Mouse (Mus musculus) cerebellum, adult (tissue): ENCODE measurements around the gene Ctc1.
"Not testable (repeated sequence)": the region's sequence is repeated elsewhere in the genome, so short reads cannot be mapped to it uniquely, and the experiment has no call there.

Source experiments
- ATAC-seq: cut with Nextera tagmentation; 2 replicates; pipeline ENCODE4 v1.9.2; 2017; ENCODE audit warnings: mild to moderate bottlenecking, moderate library complexity, mixed read lengths; ENCODE audit not compliant: insufficient number of reproducible peaks, low FRiP score, low TSS enrichment

Ctc1 gene

DNA sequence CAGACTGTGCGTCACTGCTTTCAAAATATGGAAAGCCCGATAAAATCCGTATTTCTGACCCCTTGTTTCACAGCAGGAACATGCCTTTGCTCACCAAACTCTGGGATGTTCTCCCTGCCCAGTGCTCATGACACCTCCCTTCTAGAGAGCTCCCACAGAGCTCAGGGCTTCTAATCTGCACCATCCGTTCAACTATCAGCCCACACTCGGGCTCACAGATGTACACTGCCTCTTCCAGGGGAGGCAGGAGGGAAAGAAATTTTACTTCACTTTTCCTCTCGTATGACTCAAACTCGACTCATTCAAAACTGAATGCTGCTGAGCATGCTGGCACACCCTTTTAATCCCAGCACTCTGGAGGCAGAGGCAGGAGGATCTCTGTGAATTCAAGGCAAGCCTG, 10.5 kb upstream of the Ctc1 start:
- ATAC-seq, result no peak

DNA sequence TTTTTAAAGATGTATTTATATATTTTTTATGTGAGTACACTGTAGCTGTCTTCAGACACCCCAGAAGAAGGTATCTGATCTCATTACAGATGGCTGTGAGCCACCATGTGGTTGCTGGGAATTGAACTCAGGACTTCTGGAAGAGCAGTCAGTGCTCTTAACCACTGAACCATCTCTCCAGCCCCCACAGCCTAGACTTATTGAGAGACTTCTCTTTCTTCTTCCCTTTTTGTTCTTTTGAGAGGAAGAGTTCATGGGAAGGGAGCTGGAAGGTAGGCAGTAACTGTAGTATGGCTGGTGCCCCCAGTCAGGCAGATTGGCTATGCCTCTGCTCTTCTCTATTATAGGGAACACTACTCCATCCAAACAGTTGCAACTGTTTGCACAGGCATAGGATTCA, 9.1 kb upstream of the Ctc1 start:
- ATAC-seq, result not testable (repeated sequence)

DNA sequence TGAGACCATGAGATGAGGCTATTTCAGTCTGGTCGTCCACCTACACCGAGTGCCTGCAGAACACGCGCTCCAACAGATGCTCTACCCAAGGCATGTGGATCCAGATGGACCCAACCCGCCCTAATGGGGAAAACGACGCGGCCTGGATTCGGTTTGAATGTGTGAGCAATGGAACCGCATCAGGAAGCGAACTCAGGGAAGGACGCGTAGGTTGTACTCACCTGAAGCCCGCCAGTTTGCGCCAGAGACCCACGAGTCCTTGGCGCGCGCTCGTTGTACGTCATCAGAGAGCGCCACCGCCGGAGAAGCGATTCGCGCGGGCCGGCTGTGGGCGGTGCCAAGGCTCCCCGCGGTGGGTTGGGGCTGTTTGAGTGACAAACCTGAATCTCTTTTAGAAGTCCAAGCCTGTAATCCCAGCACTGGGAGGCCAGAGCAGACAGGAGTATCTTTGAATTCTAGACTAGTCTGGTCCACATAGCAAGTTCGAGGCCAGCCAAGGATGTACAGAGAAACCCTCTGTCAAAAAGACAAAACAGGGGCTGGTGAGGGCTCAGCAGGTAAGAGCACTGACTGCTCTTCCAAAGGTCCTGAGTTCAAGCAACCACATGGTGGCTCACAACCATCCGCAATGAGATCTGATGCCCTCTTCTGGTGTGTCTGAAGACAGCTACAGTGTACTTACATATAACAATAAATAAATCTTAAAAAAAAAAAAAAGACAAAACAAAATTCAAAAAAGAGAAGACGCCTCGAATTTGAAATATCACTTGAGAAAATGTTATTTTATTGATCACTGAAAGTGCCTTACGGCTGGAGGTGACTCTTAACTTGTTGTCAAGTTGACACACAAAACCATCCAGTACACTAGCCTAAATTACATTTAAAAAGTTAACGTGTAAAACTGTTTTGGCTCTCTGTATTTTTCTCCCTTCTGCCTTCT, 7.3 kb upstream of the Ctc1 start, which contains the start of gene Pfas:
Gene Pfas, minus strand, starts transcription at position 279 of the 940 bp plus-strand sequence.
- ATAC-seq, result 0 out of 2 replicates have a peak, but pooled peaks have one; percentile 52

DNA sequence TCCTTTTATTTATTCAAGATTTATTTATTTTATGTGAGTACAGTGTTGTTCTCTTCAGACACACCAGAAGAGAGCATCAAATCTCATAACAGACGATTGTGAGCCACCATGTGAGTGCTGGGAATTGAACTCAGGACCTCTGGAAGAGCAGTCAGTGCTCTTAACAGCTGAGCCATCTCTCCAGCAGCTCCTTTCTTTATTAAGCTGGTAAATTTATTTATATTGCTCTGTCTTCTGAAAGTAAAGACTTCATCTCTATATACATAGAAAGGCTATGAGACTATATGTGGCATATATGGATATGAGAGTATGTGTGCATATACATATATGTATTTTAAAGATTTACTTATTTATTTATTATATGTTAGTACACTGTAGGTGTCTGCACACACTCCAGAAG, 6.2 kb upstream of the Ctc1 start:
- no peak for ATAC-seq

DNA sequence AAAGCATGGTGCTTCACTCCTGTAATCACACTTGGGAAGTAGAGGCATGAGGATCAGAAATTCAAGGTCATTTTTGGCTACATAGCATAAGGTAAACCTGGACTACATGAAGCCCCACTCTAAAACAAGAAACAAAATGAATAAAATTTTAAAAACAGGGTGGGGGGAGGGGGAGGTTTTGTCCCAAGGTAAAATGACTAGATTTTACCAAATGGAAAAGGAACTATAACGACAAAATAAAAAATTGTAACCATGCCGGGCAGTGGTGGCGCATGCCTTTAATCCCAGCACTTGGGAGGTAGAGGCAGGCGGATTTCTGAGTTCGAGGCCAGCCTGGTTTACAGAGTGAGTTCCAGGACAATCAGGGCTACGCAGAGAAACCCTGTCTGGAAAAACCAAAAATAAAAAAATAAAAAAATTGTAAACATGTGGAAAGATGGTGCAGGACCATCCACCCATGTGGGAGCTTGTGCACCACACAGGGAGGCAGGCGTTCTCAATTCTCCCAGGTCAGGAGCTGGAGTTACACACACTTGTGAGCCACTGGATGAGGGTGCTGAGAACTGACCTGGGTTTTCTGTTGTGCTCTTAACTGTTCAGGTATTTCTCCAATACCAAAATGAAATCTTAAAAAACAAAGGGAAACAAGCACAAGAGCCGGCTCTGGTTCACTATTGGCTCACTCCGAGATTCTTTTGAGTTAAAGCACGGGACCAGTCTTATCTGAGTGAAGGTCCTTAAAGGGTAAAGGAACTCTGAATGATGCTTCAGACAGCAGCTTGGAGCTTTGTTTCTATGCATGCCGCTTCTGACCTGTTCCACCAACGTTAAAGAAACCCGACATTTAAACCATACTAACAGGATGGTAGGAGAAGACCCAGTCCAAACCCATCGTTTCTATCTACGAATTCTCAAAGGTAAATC, 5.0 kb upstream of the Ctc1 start:
- no peak for ATAC-seq

DNA sequence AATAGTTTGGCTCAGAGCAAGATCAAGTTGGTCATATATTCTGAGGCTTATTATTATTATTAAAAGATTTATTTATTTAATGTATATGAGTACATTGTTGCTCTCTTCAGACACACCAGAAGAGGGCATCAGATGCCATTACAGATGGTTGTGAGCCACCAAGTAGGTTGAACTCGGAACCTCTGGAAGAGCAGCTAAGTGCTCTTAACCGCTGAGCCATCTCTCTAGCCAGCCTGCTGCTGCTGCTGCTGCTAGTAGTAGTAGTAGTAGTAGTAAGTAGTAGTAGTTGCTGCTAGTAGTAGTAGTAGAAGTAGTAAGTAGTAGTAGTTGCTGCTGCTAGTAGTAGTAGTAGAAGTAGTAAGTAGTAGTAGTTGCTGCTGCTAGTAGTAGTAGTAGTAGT, 4.3 kb upstream of the Ctc1 start:
- not testable (repeated sequence) for ATAC-seq

DNA sequence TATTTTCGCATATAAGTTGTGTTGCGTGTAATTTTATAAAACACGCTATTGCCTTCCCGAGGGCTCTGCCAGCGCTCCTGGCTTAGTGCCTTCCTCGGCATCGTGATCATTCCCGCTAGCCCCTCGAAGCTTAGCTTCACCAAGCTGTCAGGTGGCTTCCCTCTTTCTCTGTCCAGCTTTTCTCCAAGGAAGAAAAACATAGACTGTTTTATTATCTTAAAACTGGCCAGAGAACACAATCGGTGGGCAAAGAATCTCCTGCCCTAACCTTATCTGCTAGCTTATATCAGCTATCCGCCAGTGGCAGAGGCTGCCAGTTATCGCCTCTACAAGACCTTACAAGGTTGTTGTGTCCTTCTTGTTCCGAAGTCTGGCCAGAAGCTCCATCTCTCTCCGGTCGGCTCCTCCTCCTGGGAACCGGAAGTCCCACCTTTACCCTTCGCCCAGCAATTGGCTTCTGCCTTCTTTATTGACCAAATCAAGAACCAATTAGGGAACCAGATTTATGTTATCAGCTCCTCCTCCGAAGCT, 3.6 kb upstream of the Ctc1 start:
- peak; percentile 85; the same call in 1 of the 2 replicates for ATAC-seq

DNA sequence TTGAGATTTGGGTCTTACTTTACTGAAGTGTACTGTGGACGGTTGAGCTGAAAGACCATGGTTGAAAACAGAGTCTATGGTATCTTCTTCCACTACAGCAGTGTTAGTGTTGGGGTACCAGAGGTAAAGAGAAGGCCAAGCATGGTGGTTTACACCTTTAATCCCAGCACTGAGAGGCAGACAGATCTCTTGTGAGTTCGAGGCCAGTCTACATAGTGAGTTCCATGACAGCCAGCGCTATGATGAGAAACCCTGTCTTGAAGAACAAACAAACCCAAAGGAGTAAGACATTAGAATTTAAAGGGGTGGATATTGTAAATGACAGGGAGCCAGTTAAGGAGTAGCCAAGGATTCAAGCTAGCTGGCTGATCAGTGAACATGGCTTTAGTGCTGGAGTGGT, 1.0 kb downstream of the Ctc1 start:
- ATAC-seq, result no peak

DNA sequence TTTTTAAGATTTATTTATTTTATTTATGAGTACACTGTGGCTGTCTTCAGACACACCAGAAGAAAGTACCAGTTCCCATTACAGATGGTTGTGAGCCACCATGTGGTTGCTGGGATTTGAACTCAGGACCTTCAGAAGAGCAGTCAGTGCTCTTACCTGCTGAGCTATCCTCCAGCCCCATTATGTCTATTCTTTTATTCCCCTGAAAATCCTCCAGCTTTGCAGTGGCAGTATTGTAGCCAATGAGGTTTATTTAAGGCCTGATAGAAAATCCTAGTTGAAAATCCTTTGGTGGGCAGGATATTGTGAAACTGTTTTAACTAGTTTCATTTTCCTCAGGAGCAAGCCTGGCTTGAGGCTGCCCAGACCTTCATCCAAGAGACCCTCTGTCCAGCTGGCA, 5.0 kb downstream of the Ctc1 start:
- ATAC-seq, result no peak

DNA sequence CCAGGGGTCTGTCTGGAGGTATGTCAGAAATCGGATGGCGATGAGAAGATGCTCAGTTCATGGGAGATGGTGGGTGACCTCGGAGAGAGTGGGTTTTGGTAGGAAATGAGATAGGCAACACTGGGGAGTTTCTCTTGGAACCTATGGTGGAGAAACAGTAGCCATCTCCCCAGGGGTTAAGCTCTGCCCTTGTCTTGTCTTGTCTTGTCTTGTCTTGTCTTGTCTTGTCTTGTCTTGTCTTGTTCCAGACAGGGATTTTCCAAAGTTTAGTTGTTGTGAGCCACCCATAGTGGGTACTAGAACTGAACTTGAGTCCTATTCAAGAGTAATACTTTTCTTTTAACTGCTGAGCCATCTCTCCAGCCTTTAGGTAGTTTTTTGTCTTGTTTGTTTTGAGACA, 10.9 kb downstream of the Ctc1 start:
- no peak for ATAC-seq

DNA sequence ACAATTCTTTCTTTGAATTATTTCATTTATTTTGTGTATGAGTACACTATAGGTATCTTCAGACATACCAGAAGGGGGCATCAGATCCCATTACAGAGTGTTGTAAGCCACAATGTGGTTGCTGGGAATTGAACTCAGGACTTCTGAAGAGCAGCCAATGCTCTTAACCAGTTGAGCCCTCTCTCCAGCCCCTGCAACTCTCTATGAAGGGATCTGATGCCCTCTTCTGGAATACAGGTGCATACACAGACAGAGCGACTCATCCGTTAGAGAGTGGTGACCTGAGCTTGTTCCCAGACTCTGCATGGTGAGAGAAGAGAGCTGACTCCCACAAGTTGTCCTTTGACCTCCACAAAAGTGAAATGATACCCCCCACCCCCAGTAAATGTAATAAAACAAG, 13.1 kb downstream of the Ctc1 start:
- ATAC-seq, result no peak

DNA sequence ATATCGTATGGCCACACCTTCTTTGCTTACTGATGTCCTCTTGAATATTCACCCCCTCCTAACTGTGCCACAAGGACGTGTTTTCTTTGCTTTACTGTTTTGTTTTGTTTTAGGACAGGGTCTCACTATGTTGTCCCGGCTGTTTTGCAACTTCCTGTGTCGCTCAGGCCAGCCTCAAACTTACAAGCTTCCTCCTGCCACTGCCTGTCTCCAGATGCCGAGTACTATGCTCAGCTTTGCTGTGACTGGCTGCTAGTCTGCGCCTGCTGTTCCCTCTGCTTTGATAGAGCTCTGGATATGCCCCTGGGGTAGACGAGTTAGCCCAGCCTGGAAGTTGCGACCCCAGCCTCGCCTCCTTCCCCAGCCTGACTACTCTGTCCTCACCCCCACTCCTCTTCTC, 17.8 kb downstream of the Ctc1 start:
- no peak for ATAC-seq

DNA sequence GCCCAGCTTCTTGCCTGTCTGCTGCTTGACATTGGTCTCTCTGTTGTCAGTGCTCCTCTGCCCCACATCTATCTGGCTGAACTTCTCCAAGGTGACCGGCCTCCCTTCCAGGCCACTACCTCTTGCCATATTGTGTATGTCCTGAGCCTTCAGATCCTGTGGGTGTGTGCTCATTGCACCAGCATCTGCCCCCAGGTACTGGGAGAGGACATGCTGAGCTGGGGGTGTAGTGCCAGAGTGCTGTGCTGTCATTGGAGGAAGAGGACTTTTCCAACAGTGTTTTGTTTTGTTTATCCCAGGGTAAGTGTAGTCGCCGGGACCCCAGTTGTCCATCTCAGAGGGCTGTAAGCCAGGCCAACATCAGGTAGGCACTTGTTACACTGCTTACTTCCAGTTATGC, 18.9 kb downstream of the Ctc1 start:
- ATAC-seq, result no peak

DNA sequence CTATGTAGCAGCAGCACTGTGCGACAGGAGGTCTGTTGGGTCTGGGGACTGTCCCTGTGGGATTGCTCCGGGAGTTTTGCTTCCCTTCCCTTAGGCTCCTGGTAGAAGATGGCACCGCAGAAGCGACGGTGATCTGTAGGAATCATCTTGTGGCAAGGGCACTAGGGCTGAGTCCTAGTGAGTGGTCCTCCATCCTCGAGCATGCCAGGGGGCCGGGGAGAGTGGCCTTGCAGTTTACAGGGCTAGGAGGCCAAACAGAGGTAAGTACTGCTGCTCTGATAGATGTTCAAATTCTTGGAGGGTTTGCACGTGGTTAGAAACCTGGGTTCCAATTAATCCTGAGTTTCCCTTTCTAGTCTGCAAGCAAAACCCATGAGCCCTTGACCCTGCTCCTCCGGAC, 19.7 kb downstream of the Ctc1 start:
- ATAC-seq, result no peak

DNA sequence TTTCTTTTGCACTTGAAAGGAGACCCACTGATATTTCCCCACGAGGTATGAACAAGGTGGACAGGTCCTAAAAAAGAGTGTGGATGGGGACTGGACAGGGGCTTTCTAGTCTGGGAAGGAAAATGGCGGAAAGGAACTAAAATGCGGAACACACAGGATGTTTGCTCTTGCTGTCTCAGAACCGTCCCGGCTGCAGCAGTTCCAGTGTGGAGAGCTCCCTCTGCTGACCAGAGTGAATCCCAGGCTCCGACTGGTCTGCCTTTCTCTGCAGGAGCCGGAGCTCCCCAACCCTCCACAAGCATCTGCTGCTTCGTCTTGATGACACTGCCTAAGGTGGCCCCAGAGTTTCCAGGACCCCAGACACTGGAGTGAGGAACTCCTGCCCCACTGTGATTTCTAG, 20.1 kb downstream of the Ctc1 start:
- ATAC-seq, result peak; percentile 50; the same call in 1 of the 2 replicates

DNA sequence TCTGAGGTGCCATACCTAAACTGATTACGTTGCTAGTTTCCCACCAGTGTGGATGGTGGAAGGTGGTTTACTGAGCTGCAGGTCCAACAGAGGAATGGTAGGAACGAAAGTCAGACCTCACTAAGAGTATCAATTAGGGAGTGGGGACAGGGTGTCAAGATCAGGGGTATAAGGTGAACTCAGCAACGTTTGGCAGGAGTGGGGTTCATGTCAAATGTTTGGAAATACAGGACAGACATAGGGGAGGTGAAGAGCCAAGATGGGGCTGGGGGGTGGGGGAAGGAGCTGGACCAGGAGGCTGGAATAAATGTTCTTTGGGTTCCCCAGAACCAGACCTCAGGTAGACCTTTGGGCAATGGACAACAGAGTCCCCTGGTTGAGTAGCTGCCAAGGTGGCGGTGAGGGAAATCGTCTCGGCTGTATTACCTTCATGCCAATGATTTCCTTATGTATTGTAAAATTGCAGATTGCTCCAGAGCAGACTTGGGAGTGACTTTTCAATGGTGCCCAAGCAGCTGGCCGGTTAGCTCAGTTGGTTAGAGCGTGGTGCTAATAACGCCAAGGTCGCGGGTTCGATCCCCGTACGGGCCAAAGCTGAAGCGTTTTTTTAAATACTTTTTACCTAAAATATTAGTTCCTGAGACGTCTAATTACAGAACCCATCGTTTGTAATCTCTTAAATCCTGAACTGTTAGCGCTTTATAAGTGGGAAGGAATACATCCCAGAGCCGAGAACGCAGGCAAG, 20.9 kb downstream of the Ctc1 start:
- no peak for ATAC-seq

DNA sequence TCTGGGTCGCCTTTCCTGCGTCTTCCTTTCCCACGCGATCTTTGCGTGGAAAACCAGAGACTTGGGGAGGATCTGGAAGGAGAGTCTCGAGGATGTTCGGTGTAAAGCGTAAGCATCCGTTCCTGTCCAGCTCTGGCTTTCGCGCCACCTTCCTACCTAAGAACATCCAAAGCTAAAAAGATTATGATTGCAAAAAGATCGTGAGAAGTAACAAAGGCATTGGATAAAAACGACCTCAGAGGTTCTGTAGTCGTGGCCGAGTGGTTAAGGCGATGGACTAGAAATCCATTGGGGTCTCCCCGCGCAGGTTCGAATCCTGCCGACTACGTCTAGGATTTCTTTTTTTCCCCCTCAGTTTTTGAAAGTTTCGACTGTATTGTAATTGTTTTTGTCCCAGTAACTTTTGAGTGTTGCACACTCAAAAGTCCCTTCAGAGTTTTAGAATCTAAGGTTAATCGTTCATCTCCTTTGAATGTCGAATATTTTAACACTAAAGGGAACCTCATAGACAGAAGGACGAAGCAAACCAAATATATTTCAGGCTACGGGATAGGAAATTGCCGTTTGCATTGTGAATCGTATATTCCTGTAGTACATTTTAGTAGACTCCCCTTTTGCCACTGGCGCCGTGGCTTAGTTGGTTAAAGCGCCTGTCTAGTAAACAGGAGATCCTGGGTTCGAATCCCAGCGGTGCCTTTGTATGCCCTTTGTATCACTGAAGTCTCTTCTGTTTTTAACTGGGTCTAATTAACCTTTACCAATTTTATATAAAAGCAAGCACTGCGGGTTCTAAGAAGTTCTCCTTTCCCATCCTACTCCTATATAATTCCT, 21.7 kb downstream of the Ctc1 start:
- no peak for ATAC-seq

DNA sequence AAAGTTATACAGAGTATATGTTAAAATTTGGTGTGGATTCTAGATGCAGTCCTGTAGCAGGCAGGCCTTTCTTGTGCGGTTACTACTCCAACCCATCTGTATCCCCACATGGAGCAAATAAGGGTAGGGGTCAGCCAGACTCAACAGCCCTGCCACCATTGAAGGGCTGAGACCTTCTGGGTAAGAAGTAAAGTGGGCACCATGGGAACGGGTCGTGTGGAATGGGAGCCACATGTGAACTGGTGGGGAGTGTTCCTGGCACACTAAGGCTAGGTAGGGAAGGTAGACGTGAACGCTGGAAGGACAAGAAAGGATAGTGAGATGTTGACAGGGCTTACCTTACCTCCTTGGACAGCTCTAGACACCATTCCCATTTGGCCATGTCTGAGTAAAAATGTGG, 22.5 kb downstream of the Ctc1 start:
- no peak for ATAC-seq
